Mouse (Mus musculus): ENCODE data around the gene Ptgir. TPM values are rescaled to one million over a fixed set of nuclear protein-coding genes. Genes with fewer than 3 reads are reported as not detected.

The Ptgir gene
- total RNA-seq, 2 experiments from 2014 or later = 0.39 to 2.2 TPM

DNA sequence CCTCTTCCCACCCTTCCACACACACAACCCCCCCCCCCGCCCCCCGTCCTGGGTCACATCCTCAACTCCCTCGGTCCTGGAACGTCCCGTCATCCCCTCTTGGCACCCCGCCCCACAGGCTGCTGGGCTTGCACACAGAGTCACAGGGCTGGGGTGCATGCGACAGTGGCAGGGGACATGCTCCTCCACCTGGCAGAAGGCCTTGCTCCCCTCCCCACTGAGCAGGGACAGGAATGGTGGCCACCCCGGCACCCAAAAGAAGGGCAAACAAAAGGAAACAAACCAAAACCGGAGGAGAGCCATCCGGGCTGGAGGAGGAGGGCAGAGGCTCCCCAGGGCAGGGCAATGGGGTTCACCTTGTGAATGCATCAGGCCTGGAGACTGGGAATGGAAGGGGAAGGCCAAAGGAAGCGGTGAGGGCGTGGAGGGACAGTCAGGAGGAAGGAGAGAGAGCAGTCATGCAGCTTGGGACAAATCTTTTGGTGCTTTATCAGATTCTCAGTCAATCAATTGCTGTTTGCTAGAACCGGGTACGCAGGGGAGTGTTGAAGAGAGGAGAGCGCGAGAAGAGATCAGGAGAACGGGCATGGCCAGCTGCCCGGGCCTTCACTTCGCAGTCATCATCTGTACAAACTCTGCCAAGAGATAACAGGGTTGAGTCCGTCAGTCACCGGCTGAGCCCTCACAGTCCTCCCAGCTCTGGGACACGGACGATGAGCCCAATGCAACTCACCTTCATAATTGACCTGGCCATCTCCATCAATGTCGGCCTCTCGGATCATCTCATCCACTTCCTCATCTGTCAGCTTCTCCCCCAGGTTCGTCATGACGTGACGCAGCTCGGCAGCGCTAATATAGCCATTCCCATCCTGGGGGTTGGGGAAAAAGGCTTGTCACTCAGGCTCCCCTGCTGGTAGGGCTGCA lies 10.3 kb downstream of the Ptgir start:
- no peak for DNase-seq (ENCODE audit: low spot score)

DNA sequence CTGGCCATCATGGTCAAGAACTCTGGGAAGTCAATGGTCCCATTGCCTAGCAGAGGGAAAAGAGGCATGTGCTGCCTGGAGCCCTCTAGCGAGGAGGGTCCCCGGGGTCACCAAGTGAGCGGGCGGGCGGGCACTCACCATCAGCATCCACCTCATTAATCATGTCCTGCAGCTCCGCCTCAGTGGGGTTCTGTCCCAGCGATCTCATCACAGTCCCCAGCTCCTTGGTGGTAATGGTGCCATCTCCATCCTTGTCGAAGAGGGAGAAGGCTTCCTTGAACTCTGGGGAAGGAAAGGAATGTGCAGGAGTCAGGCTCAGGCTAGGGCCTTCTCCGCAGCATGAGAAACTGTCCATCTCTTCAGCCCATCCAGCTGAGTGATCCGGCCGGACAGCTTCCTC lies 11.2 kb downstream of the Ptgir start:
- no peak for DNase-seq (ENCODE audit: low spot score)

DNA sequence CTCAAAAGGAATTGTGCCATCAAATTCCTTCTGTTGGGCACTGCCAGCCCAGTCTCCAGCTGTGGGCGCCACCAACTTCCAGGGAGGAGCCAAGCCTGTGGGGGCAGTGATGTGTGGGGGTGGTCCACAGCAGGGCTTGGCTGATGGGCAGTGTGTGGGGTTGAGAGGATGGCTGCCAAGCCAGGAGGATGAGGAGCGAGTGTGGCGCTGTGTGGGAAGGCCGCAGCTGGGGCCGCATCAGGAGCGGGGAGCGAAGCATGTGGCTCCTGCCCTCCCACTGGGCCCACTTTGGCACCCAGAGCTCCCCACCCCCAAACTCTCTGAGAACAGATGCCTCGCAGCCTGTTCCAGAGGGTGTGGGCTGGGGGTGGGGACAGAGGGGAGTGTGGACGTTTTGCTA lies 11.7 kb downstream of the Ptgir start:
- no peak for DNase-seq (ENCODE audit: low spot score)

DNA sequence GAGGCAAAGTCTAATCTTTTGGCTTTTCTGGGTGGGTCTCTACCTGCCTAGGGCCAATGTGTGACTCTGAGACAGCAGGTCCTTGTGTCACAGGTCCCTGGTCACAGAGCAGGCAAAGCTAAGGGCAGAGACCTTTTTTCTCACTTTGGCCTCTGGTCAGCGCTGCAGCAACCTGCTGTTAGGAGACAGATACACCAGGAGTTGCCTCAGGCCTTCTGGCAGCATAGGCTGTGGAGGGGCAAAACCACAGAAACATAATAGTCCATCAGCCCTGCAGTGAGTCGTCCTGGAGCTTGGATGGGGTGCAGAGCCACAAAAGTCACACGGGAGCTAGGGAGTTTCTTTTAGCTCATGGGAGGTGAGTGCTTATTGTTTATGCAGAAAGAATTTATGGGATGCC lies 12.4 kb downstream of the Ptgir start:
- no peak for DNase-seq (ENCODE audit: low spot score)

DNA sequence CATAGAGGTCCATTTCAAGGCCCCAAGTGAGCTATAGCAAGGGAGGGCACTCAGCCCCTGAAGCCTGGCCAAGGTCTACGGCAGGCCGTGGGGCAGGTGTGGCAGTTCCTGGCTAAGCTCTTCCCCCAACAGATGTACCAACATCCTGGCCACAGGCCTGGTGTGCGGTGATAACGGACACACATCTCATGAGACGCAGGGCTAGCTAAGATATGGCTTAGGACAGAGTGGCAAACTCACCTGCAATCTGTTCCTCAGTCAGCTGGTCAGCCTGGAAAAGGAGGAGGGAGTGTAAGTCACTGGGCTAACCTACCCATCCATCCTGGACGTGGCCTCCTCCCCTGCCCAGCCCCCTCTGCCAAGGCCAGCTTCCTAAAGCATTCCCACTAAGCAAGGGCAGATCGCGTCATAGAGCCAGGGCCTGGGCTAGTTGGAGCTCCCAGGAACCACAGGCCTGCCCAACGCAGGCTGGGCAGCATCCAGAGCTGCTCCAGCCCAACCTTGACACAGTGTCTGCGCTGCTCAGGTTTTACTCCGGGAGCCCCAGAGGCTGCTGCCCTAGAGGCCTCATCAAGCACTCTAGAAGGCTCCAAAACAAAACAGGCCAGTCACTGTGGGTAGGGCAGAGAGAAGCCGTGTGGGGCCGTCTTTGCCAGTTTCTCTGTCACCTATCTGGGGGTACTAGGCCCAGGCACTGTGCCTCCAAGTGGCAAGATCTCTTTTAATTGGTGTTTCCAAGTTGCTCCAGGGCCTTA lies 13.3 kb downstream of the Ptgir start:
- no peak for DNase-seq (ENCODE audit: low spot score)

DNA sequence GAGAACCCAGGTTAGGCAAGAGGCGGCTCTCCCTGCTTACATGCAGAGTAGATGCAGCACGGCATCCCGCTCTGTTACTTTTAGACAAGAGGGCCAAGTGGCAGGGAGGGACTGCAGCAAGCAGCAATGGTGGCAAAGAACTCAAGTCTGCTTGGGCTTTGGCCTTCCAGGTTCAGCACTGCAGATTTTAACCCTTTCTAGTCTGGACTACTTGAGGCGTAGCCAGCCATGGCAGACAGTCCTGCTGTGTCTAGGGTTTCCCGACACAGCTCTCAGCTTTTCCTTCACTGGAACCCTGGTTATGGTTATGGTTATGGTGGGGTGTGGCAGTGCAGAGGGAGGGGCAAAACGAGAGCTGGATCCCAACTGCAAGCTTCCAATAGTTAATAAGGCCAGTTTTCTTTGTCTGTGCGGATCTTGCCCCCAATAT lies 13.9 kb downstream of the Ptgir start:
- DNase-seq (ENCODE audit: low spot score) = no peak

DNA sequence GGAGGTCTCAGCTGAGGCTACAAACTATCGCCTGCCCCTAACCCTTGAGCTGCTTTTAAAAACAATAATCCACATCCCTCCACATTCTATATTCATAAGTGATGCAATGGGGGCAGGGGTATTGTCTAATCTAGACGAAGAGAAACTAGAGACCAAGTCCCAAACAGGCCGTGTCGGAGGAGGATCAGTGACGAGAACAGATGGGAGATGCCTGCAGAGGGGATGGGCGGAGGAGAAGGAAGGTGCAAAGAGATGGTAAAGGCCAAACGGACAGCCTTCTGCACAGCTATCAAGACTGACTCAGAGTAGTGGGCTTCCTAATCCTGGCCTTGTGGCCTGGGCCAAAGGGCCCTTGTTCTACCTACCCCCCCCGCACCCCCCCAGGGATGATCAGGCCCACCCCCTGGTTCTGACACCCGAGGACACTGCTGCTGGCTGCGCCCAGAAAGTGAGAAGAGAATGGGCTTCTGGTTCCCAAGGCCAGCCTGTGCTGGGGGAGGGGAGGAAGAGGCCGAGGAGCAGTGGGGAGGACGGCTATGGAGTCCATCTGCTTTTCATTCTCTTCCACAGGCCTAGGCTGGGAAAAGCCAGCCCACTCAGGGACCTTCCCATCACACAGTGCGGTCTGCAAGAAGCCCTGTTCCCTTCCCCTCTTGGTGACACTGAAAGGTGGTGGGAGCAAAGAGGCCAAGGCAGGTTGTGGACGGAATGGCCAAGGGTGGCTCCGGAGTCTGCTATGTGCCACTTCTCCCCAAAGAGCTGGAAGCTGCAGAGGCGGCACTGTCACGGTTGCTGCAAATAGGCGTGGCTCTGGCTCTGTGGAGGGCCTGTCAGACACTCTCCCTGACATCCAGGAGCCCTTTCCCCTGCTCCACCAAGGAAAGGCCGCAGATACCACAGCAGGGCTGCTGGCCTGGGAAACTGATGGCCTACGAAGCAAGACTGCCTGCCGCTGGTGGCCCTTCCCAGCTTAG lies 14.8 kb downstream of the Ptgir start:
- DNase-seq (ENCODE audit: low spot score) = no peak

DNA sequence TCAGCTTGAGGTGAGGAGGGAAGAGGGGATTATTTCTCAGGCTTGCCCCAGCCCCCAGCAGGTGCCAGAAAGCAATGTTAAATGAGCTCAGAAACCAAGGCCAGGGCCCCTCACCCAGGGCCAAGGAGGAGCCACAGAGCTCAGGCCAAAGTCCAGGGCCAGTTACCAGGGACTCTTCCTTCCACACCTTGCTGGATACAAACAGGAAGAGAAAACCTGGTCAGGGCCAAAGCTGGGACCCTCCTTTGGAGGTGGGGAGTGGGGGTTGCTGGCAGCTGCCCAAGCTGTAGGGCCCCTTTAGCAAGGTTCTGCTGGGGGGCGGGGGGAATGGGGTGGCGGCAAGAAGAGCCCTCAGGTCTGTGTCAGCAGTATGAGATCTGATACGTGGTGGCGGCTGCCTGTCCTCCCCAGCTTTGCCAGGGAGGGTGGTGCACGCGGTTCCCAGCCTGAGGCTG lies 15.6 kb downstream of the Ptgir start:
- no peak for DNase-seq (ENCODE audit: low spot score)

DNA sequence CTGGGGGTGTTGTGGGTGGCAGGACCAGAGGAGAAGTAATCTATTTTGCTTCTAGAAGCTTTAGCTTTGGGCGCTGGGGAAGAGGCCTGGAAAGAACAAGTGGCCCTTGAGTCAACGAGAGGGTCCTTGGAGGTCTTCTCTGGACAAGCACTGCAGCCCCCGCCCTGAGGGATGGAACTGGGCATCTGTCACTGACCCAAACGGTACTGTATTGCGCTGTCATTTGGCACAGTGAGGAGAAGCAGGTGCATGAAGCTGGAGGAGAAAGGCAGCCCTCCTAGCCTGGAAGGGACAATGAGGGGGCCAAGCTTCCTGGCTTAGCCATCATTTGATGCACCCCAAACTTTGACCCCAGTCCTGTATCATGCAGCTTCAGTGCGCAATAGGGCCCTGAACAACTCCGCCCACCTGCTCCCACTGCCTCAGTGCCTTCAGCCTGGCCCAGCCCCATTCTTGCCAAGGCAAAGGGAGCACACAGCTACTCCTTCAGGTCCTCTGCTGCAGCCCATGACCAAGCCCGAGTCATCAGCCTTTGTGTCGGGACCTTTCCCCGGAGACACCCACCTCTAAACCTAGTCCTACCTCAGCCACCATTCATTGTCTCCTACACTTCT lies 16.2 kb downstream of the Ptgir start:
- no peak for DNase-seq (ENCODE audit: low spot score)

DNA sequence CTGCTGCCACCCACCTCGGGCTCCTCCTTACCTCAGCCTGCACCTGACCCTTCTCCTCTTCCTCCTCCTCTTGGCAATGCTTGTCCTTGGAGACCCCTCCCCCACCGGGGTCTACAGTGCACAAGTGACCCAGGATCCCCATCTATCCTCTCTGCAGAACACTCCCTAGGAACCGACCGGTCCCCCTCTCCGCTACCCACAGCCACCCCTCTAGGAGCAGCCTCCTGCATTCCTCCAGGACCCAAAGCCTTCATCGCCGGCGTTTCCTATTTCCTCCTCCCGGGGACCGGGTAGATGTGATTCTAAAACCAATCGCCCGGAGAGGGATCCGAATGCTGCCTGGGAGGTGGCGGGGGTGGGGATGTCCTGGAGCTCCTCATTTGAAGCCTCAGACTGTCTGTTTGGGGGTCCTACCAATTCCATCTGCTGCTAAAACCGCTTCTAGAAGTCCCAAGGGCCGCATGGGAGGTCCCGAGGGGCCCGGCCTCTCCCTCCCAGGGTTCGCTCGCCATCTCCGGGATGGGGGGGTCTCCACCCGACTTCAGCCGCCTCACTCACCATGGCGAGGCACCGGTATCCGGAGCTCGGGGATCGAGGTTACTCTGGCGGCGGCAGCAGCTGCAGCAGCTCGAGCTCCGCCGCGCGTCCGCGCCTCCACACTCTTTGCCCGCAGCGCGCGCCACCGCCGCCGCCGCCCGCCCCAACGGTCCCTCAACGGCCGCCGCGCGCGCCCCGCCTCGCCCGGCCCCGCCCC lies 17.2 kb downstream of the Ptgir start:
- DNase-seq (ENCODE audit: low spot score) = no peak

DNA sequence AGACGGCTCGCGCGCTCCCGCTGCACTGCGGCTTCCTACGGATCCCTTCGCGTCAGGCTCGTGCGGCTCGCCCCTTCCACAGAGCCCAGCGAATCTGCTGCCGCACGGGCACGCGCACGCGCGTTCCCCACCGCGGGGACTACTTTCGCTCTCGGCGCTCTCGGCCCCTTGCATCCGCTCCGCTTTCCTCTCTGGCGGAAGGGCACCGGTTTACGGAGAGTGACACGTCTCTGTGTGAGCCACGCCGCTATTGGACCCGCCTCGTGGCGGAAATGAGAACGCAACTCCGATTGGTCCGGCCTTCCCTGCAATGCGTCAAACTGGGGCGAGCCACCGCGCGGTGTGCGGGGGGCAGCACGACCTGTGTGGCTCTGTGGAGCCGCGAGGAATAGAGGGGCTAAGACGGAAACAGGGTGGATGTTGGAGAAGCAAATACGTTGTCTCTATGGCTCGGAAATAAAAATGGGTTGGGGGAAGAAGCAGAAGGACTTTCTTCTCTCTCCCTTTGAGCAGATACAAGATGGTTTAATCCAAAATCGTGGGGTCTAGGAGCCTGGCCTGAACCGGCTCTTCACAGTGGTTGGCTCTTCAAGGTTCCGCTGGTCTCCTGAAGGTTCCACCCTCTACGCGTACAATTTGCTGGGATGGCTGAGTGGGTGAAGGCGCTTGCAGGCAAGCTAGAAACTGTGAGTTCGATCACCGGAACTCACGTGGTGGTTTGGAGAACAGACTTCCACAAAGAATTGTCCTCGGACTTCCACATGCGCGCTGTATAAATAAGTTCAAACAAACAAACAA lies 17.9 kb downstream of the Ptgir start, which contains the start of gene Calm3:
Gene Calm3 (minus strand): TSS at position 78 of the 798 bp plus-strand sequence.
- peak; percentile 100 for DNase-seq (ENCODE audit: low spot score)

DNA sequence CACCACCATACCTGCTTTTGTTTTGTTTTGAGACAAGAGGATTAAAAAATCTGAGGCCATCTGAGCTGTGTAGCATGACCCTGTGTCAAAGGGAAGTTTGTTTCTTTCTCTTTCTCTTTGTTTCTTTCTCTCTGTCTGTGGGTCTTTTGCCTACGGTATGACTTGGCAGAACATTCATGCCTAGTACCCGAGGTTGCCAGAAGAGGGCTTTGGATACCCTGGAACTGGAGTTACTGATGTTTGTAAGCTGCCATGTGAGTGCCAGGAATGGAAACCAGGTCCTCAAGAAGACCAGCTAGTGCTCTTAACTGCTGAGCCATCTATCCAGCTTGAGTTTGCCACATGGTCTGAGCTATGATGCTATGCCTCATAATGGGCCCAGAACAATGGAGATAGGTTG lies 22.1 kb downstream of the Ptgir start:
- DNase-seq (ENCODE audit: low spot score) = no peak

DNA sequence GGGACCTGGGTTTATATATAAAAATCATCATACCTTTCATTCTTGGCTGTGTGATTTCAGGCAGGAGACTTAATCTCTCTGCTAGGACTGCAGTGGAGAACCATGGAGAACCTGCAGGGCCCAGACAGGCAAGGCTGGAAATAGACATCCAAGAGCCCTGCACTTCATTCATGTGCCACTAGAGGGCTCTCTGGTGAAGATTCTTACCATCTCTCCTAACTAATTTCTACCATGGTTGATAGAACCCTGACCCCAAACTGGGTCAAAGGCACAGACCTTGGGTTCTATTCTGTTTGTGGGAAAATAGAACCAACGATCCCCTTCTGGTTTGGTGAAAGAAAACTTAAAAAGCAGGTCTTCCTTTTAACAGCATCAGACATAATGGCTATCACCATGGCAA lies 24.6 kb downstream of the Ptgir start:
- peak; percentile 66 for DNase-seq (ENCODE audit: low spot score)

DNA sequence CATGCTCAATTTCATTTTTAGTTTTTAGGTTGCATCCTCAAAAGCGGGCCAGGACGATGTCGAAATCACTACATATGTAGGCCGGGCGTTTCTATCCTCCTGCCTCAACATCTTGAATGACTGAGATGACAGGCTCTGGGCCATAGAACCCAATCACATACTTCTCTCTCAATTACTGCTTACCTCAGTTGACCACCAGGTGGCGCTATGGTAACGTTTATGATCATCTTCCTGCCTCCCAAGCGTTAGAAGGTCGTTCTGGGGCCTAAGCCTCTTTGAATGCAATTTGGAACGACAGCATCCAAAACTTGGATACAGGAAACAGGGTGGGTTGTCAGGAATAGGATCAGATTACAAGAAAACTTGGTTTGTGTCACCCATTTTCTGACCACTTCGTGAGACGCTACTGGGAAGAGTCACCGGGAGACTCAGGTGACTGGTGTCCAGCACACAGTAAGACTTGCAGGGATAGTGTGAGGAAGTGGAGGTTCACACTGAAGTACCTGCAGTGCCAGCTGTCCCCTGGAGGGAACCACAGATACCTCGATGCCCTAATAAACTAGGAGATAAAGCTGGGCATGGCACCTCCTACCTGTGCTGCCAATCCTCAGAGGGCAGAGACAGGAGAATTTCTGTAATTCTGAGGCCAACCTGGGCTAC lies 25.8 kb downstream of the Ptgir start:
- peak; percentile 85 for DNase-seq (ENCODE audit: low spot score)

DNA sequence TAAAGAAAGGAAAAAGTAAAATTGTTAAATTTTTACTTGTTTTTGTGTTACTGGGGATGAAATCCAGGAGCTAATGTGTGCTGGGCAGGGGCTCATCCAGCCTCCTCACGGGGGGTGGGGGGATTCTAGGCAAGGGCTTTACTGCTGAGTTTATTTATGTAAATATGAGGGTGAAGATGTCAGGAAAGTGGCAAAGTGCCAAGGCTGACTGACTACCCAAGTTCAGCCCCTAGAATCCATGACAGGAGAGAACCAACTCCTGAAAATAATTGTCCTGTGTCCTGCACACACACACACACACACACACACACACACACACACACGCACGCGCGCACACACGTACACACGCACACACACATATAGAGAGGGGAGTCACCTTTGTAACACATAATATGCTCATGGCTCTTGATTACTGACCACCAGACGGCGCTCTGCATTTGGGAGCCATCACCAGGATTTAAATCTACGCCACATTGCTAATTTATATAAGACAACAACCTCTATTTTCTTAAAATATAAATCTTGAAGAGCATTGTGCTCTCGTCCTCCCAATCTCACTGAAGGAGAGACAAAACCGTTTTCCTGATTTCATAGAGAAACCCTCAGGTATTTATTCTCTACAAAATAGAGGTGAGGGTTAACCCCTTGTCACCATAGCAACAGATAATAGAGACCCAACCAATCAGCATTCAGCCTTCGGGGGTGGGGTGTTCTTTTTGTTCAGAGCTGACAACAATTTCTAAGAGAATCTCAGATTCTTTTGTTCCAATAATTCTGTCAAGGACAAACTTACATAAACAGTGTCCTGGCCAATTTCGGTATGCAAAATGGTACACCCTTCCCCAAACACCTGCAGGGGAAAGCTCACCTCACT lies 26.7 kb downstream of the Ptgir start:
- DNase-seq (ENCODE audit: low spot score) = no peak

DNA sequence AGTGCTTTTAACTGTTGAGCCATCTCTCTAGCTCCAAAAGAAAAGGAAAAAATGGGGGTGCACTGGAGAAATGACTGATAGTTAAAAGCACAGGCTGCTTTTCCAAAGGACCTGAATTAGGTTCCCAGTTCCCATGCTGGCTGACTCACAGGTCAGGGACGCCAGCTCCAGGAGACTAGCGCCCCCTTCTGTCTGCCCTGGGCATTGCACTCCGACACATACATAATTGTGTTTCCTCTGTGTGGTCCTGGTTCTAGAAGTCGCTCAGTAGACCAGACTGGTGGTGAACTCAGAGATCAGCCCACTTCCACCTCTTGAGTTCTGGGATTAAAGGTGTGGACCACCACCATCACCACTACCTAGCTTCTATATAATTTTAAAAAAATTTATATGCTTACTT lies 31.0 kb downstream of the Ptgir start:
- DNase-seq (ENCODE audit: low spot score) = no peak

DNA sequence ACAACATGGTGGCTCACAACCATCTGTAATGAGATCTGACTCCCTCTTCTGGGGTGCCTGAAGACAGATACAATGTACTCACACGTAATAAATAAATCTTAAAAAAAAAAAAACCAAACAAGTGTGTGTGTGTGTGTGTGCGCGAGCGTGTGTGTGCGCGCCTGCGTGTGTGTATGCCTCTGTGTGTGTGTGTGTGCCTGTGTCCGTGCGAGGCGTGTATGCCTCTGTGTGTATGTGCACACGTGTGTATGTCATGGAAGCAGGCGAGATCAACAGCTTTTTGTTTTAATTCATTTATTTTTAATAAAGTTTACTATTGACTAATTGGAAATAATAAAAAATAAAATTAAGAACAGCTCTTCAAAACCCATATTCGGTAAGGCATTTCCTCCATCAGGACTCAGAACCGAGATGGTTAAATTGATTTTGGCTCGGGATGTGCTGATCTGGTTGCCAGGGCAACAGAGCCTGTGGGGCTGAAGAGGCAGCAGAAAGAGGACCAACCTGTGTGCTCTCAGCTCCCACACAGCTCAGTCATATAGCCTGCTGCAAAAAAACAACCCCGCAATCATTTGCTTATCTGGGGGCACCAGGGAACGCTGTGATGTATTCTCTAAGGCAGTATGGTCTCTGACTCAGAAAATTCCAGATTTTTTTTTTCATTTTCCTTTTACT lies 32.0 kb downstream of the Ptgir start:
- no peak for DNase-seq (ENCODE audit: low spot score)
